Mouse (Mus musculus) cerebellum, postnatal 4 days (tissue): ENCODE data around the gene Map2k7.
A peak's percentile ranks its signal among the peaks of the same experiment; 100 is the strongest.

ENCODE experiments used
- DNase-seq, 2 experiments: peaks; one replicate each; pipeline ENCODE4 v3.0.0; 2022; ENCODE audit warnings: low spot score in 2 of 2, mixed read lengths in 1 of 2

Map2k7 gene

GRCm38 (mm10) chr8:4259125-4259804 is 20.7 kb downstream of the Map2k7 start, which contains the start of gene Ctxn1:
TSS of gene Ctxn1 (minus strand) at chr8:4259274.
- DNase-seq: peak; percentile 89 to 94

GRCm38 (mm10) chr8:4259805-4260170 is 21.2 kb downstream of the Map2k7 start:
- DNase-seq: no peak

GRCm38 (mm10) chr8:4263105-4263791 is 24.7 kb downstream of the Map2k7 start:
- DNase-seq: no peak

- DNase-seq: no peak
Observed at GRCm38 (mm10) chr8:4265160-4265914, 26.8 kb downstream of the Map2k7 start.

GRCm38 (mm10) chr8:4267627-4268026 is 29.1 kb downstream of the Map2k7 start:
- no peak for DNase-seq

- no peak for DNase-seq
Observed at GRCm38 (mm10) chr8:4269609-4270008, 31.1 kb downstream of the Map2k7 start.

- peak; percentile 93 to 96 for DNase-seq
Observed at GRCm38 (mm10) chr8:4275275-4276110, 37.0 kb downstream of the Map2k7 start, which contains the start of gene Timm44. TSS of gene Timm44 (minus strand) at chr8:4275913.

GRCm38 (mm10) chr8:4276111-4276465 is 37.5 kb downstream of the Map2k7 start:
- no peak for DNase-seq

GRCm38 (mm10) chr8:4292738-4293137 is 54.2 kb downstream of the Map2k7 start:
- no peak for DNase-seq
